Comparison of ENCODE assay signal across 8 mouse cellular contexts in genomic region chr17:45735382-45736310, GRCm38 (mm10). TPM values are rescaled to one million over a fixed set of nuclear protein-coding genes. Genes with fewer than 3 reads are reported as not detected.
DNase-seq lines count a peak whose midpoint lies in the region; ATAC-seq lines count a peak whose summit lies in the region.

No protein-coding gene starts in this region.

- H3K36me3 ChIP-seq in limb, embryonic 10.5 days = no peaks in the 10 kb centered on the region
- H3K36me3 ChIP-seq in midbrain, embryonic 11.5 days (ENCODE audit: control insufficient read depth, insufficient read depth, low read length) = no peaks in the 10 kb centered on the region

- no peaks in the 10 kb centered on the region for H3K9me3 ChIP-seq in limb, embryonic 10.5 days (replicated peaks)
- no peaks in the 10 kb centered on the region for H3K9me3 ChIP-seq in midbrain, embryonic 11.5 days (ENCODE audit: control insufficient read depth, low read length)

- peak; percentile 81 to 95 for DNase-seq in adrenal gland, adult (ENCODE audit: inconsistent age in 2 of 2, low spot score in 1 of 2)
- peak; percentile 75 to 76 for DNase-seq in gastrocnemius, adult 8-10 months (ENCODE audit: low spot score in 2 of 2)
- DNase-seq in induced T-regulatory cell, adult 2 months (ENCODE audit: low read depth) = peak; percentile 84
- DNase-seq in limb, embryonic 10.5 days (ENCODE audit: low spot score) = peak; percentile 95
- DNase-seq in midbrain, embryonic 11.5 days (ENCODE audit: low spot score, missing footprints) = peak; percentile 99
- peak; percentile 84 for DNase-seq in skeletal muscle tissue, adult 2 months (ENCODE audit: low read depth, low spot score)
- peak; percentile 80 for DNase-seq in yolk sac, embryonic 10.5 days (ENCODE audit: low spot score)

- H3K4me2 ChIP-seq in midbrain, embryonic 11.5 days = peak overlapping the region; percentile 66

- 7% methylated on average over 10 of the region's 10 CpGs for WGBS in limb, embryonic 10.5 days
- WGBS in midbrain, embryonic 11.5 days = 6% methylated on average over 10 of the region's 10 CpGs

- peaks cover 21% of the 10 kb centered on the region for H3K27me3 ChIP-seq in limb, embryonic 10.5 days (ENCODE audit: low read depth, poor library complexity, severe bottlenecking)
- peaks cover 13% of the 10 kb centered on the region for H3K27me3 ChIP-seq in midbrain, embryonic 11.5 days (ENCODE audit: control insufficient read depth, insufficient read depth, low read length)

- H3K4me1 ChIP-seq in limb, embryonic 10.5 days = peaks cover 67% of the 10 kb centered on the region
- peaks cover 32% of the 10 kb centered on the region for H3K4me1 ChIP-seq in midbrain, embryonic 11.5 days (ENCODE audit: control insufficient read depth, insufficient read depth, low read length)

- peak overlapping the region; percentile 80 for H3K9ac ChIP-seq in midbrain, embryonic 11.5 days (ENCODE audit: low read length)

- H3K27ac ChIP-seq in limb, embryonic 10.5 days = peak overlapping the region; percentile 94
- peak overlapping the region; percentile 91 for H3K27ac ChIP-seq in midbrain, embryonic 11.5 days (ENCODE audit: low read depth, low read length)

- ATAC-seq in common myeloid progenitor, adult 5-6 weeks (replicated peaks; ENCODE audit: low read depth, poor library complexity, severe bottlenecking) = peak; percentile 50
- ATAC-seq in midbrain, embryonic 11.5 days (ENCODE audit: low FRiP score) = peak; percentile 41

- peak overlapping the region; percentile 54 for H3K4me3 ChIP-seq in limb, embryonic 10.5 days
- peak overlapping the region; percentile 39 for H3K4me3 ChIP-seq in midbrain, embryonic 11.5 days (ENCODE audit: low read depth, low read length)

RNA-seq across cellular contexts. Expression of gene 1600014C23Rik, which starts 2.0 kb away (rescaled TPM):
- total RNA-seq in common myeloid progenitor, adult 5-6 weeks (2017) = not detected in 2 replicates
- under 1 TPM in 1 of 4 experiments, not detected in 3; 0.92 TPM for total RNA-seq in gastrocnemius, adult 8-10 months (2022)
- polyA plus RNA-seq in limb, embryonic 10.5 days (2016; fragmentation: Nextera tagmentation; extraction: Ambion mirVana) = 0.33 TPM in 1 of 2 replicates, not detected in the other
- polyA plus RNA-seq in midbrain, embryonic 11.5 days (2014; fragmentation: Nextera tagmentation; extraction: Ambion mirVana) = 0.48 TPM in 1 of 2 replicates, not detected in the other

RNA-seq across cellular contexts. Expression of gene Tmem63b, which starts 48.9 kb away (rescaled TPM):
- 5.2 and 7.0 TPM in 2 replicates for total RNA-seq in common myeloid progenitor, adult 5-6 weeks (2017)
- total RNA-seq in gastrocnemius, adult 8-10 months (2022) = 10 to 100 TPM; 65.5 to 74.0 (median 68.3) TPM
- 35.5 and 36.1 TPM in 2 replicates for polyA plus RNA-seq in limb, embryonic 10.5 days (2016; fragmentation: Nextera tagmentation; extraction: Ambion mirVana)
- 43.3 and 49.3 TPM in 2 replicates for polyA plus RNA-seq in midbrain, embryonic 11.5 days (2014; fragmentation: Nextera tagmentation; extraction: Ambion mirVana)

RNA-seq across cellular contexts. Expression of gene Mrpl14, which starts 49.5 kb away (rescaled TPM):
- total RNA-seq in common myeloid progenitor, adult 5-6 weeks (2017) = 11.0 and 14.4 TPM in 2 replicates
- total RNA-seq in gastrocnemius, adult 8-10 months (2022) = 100 to 1,000 TPM; 105 to 141 (median 132) TPM
- polyA plus RNA-seq in limb, embryonic 10.5 days (2016; fragmentation: Nextera tagmentation; extraction: Ambion mirVana) = 160 and 167 TPM in 2 replicates
- polyA plus RNA-seq in midbrain, embryonic 11.5 days (2014; fragmentation: Nextera tagmentation; extraction: Ambion mirVana) = 111 and 114 TPM in 2 replicates

Comparison
In these comparisons a context has a peak if more than half of its experiments do, and no peak if none do; other contexts are left out.
1. Peak in every context shown above with its lines: DNase-seq, ATAC-seq, H3K4me3 ChIP-seq and H3K27ac ChIP-seq.